Comparison of ENCODE assay signal across 20 mouse cellular contexts in genomic region chr5:103697875-103698491, GRCm38 (mm10). TPM values are rescaled to one million over a fixed set of nuclear protein-coding genes. Genes with fewer than 3 reads are reported as not detected.
DNase-seq lines count a peak whose midpoint lies in the region; TF ChIP-seq lines count a peak whose summit lies in the region.
"Had no signal": no experiment of that assay in that cellular context is flagged by ENCODE, and none has a peak within 500 bp of the region (broad histone marks: within the 10 kb centered on the region; RNA-seq: fewer than 3 reads in every experiment).

No protein-coding gene starts in this region.

- no peak for DNase-seq in gastrocnemius, adult 2 months
- DNase-seq in gastrocnemius, postnatal 36 days = no peak
- peak; percentile 39 for DNase-seq in 416B (ENCODE audit: low read depth)
- DNase-seq in T-cell, adult 2 months (ENCODE audit: low spot score) = peak; percentile 43
- DNase-seq in induced T-regulatory cell, adult 2 months (ENCODE audit: low read depth) = peak; percentile 25
- no peak for DNase-seq in urinary bladder, postnatal 10 days (ENCODE audit: low spot score)
- no peak for DNase-seq in cerebellum, adult 2 months
- no peak for DNase-seq in left cerebral cortex, adult 18-20 months (ENCODE audit: low spot score in 2 of 2)
- DNase-seq: adrenal gland, adult 8-10 months; cerebellum, postnatal 36 days; gastrocnemius, postnatal 25 days; kidney, adult 8-10 months; liver; lung, adult 2 months; right cerebral cortex, postnatal 25 days had no signal

- no peak for TF ChIP-seq POLR2A in cerebellum, adult 2 months (IDR thresholded peaks at IDR 0.05; ENCODE audit: borderline replicate concordance, insufficient read depth, low read length)

- intact Hi-C loops in gastrocnemius, adult 2 months (cut with DNase I) = no loop called here
- intact Hi-C loops in gastrocnemius, postnatal 36 days (cut with DNase I) = no loop called here

- peak overlapping the region; percentile 79 for H3K27ac ChIP-seq in gastrocnemius, adult 2 months
- H3K27ac ChIP-seq in cerebellum, adult 2 months (ENCODE audit: insufficient read depth, low read length) = no peak overlapping the region
- H3K27ac ChIP-seq: embryonic facial prominence, embryonic 13.5 days; forebrain, embryonic 15.5 days; hindbrain, embryonic 14.5 days; left cerebral cortex, adult 2 months had no signal

- WGBS in cerebellum, adult 2 months = 79% methylated on average over 5 of the region's 5 CpGs

- no peaks in the 10 kb centered on the region; the same call in 1 of the 2 replicates for H3K27me3 ChIP-seq in cerebellum, adult 2 months (ENCODE audit: control insufficient read depth, insufficient read depth, low read length)

- TF ChIP-seq CTCF in gastrocnemius, adult 2 months (IDR thresholded peaks at IDR 0.05) = no peak
- no peak for TF ChIP-seq CTCF in cerebellum, adult 2 months (IDR thresholded peaks at IDR 0.05; ENCODE audit: borderline replicate concordance, insufficient read depth, low read depth, low read length)

- peak overlapping the region; percentile 28; the same call in 1 of the 2 replicates for H3K4me3 ChIP-seq in gastrocnemius, adult 2 months
- H3K4me3 ChIP-seq in cerebellum, adult 2 months (replicated peaks; ENCODE audit: insufficient read depth, low read depth, low read length) = no peak overlapping the region
- H3K4me3 ChIP-seq: embryonic facial prominence, embryonic 13.5 days; forebrain, embryonic 15.5 days; left cerebral cortex, adult 2 months had no signal

- no peaks in the 10 kb centered on the region for H3K4me1 ChIP-seq in cerebellum, adult 2 months (ENCODE audit: control insufficient read depth, insufficient read depth, low read length)

RNA-seq across cellular contexts. Expression of gene Aff1, which starts 5.8 kb away (rescaled TPM):
- total RNA-seq in gastrocnemius, adult 2 months (2021) = 10 to 100 TPM; 46.7 to 52.8 TPM
- 10 to 100 TPM; 30.1 to 39.8 TPM for total RNA-seq in gastrocnemius, postnatal 36 days (2021)
- 9.3 TPM in 2 replicates for polyA plus RNA-seq in cerebellum, adult 2 months (2012; rRNA removed)
- 10 to 100 TPM; 13.3 to 15.4 TPM for total RNA-seq in left cerebral cortex, adult 18-20 months (2021)

RNA-seq across cellular contexts. Expression of gene 1700016H13Rik, which starts 42.2 kb away (rescaled TPM):
- total RNA-seq in gastrocnemius, adult 2 months (2021) = under 1 TPM; 0.50 to 0.94 TPM
- total RNA-seq in gastrocnemius, postnatal 36 days (2021) = under 1 TPM; 0.22 to 0.59 TPM
- not detected in 2 replicates for polyA plus RNA-seq in cerebellum, adult 2 months (2012; rRNA removed)
- total RNA-seq in left cerebral cortex, adult 18-20 months (2021) = not detected
- total RNA-seq: adrenal gland, adult 8-10 months; left cerebral cortex, adult 2 months; megakaryocyte-erythroid progenitor cell, adult 5-6 weeks had no signal

Comparison
In these comparisons a context has a peak if more than half of its experiments do, and no peak if none do; other contexts are left out.
1. DNase-seq: peak in 416B (single experiment), T-cell, adult 2 months (single experiment) and induced T-regulatory cell, adult 2 months (single experiment); none in gastrocnemius, adult 2 months (single experiment), gastrocnemius, postnatal 36 days (0 of 2), urinary bladder, postnatal 10 days (single experiment), cerebellum, adult 2 months (0 of 2) and left cerebral cortex, adult 18-20 months (0 of 2).